Mouse (Mus musculus): Measurements from ENCODE around the gene Fpr2. TPM values are rescaled to one million over a fixed set of nuclear protein-coding genes. Genes with fewer than 3 reads are reported as not detected.

Gene Fpr2
- polyA plus RNA-seq, 1 experiment = 137 TPM

GRCm38 (mm10) chr17:17866801-17867469 is 20.7 kb upstream of the Fpr2 start:
- WGBS = 56% methylated on average over 11 of the region's 11 CpGs
- no peak overlapping the region for H3K4me3 ChIP-seq (replicated peaks; ENCODE audit: control insufficient read depth, low read depth, low read length)
- H3K4me1 ChIP-seq (ENCODE audit: control insufficient read depth, insufficient read depth, low read length) = peaks cover 3% of the 10 kb centered on the region
- TF ChIP-seq CTCF (IDR thresholded peaks at IDR 0.05; ENCODE audit: control insufficient read depth, insufficient read depth, low read length) (no peak), POLR2A (IDR thresholded peaks at IDR 0.05; ENCODE audit: borderline replicate concordance, control insufficient read depth, low read depth, low read length) (no peak)
- H3K27ac ChIP-seq (ENCODE audit: control insufficient read depth, insufficient read depth, low read depth, low read length, poor library complexity) = no peak overlapping the region

- no peaks in the 10 kb centered on the region; the same call in 1 of the 2 replicates for H3K4me1 ChIP-seq (ENCODE audit: control insufficient read depth, insufficient read depth, low read length)
- peak overlapping the region; percentile 16 for H3K4me3 ChIP-seq (replicated peaks; ENCODE audit: control insufficient read depth, low read depth, low read length)
- WGBS = 17% methylated on average over 2 of the region's 2 CpGs
- TF ChIP-seq POLR2A (IDR thresholded peaks at IDR 0.05; ENCODE audit: borderline replicate concordance, control insufficient read depth, low read depth, low read length) (no peak), CTCF (IDR thresholded peaks at IDR 0.05; ENCODE audit: control insufficient read depth, insufficient read depth, low read length) (no peak)
- H3K27ac ChIP-seq (ENCODE audit: control insufficient read depth, insufficient read depth, low read depth, low read length, poor library complexity) = peak overlapping the region; percentile 68; the same call in 1 of the 2 replicates
Measured at GRCm38 (mm10) chr17:17870892-17871550, 16.6 kb upstream of the Fpr2 start.

GRCm38 (mm10) chr17:17871697-17872096 is 15.9 kb upstream of the Fpr2 start:
- Histone ChIP-seq H3K4me1 (ENCODE audit: control insufficient read depth, insufficient read depth, low read length) (no peaks in the 10 kb centered on the region; the same call in 1 of the 2 replicates), H3K27ac (ENCODE audit: control insufficient read depth, insufficient read depth, low read depth, low read length, poor library complexity) (no peak overlapping the region), H3K4me3 (replicated peaks; ENCODE audit: control insufficient read depth, low read depth, low read length) (no peak overlapping the region)
- TF ChIP-seq POLR2A (IDR thresholded peaks at IDR 0.05; ENCODE audit: borderline replicate concordance, control insufficient read depth, low read depth, low read length) (no peak), CTCF (IDR thresholded peaks at IDR 0.05; ENCODE audit: control insufficient read depth, insufficient read depth, low read length) (no peak)
- WGBS = 8% methylated on average over 2 of the region's 2 CpGs

- no peak for TF ChIP-seq CTCF (IDR thresholded peaks at IDR 0.05; ENCODE audit: control insufficient read depth, insufficient read depth, low read length)
- no peak for TF ChIP-seq POLR2A (IDR thresholded peaks at IDR 0.05; ENCODE audit: borderline replicate concordance, control insufficient read depth, low read depth, low read length)
- Histone ChIP-seq H3K4me3 (replicated peaks; ENCODE audit: control insufficient read depth, low read depth, low read length) (no peak overlapping the region), H3K4me1 (ENCODE audit: control insufficient read depth, insufficient read depth, low read length) (no peaks in the 10 kb centered on the region; the same call in 1 of the 2 replicates), H3K27ac (ENCODE audit: control insufficient read depth, insufficient read depth, low read depth, low read length, poor library complexity) (no peak overlapping the region)
- WGBS = 65% methylated on average over 1 of the region's 1 CpGs
Measured at GRCm38 (mm10) chr17:17879347-17879746, 8.3 kb upstream of the Fpr2 start.

GRCm38 (mm10) chr17:17882672-17883071 is 5.0 kb upstream of the Fpr2 start:
- H3K4me3 ChIP-seq (replicated peaks; ENCODE audit: control insufficient read depth, low read depth, low read length) = peak overlapping the region; percentile 71
- H3K4me1 ChIP-seq (ENCODE audit: control insufficient read depth, insufficient read depth, low read length) = no peaks in the 10 kb centered on the region; the same call in 1 of the 2 replicates
- 50% methylated on average over 3 of the region's 3 CpGs for WGBS
- H3K27ac ChIP-seq (ENCODE audit: control insufficient read depth, insufficient read depth, low read depth, low read length, poor library complexity) = peak overlapping the region; percentile 70; the same call in 1 of the 2 replicates
- TF ChIP-seq POLR2A (IDR thresholded peaks at IDR 0.05; ENCODE audit: borderline replicate concordance, control insufficient read depth, low read depth, low read length) (no peak), CTCF (IDR thresholded peaks at IDR 0.05; ENCODE audit: control insufficient read depth, insufficient read depth, low read length) (no peak)

- Histone ChIP-seq H3K27ac (ENCODE audit: control insufficient read depth, insufficient read depth, low read depth, low read length, poor library complexity) (peak within 1 kb of the TSS; percentile 70; the same call in 1 of the 2 replicates), H3K4me3 (replicated peaks; ENCODE audit: control insufficient read depth, low read depth, low read length) (peak within 1 kb of the TSS; percentile 71), H3K4me1 (ENCODE audit: control insufficient read depth, insufficient read depth, low read length) (no peaks in the 10 kb centered on the region; the same call in 1 of the 2 replicates)
- no peak for TF ChIP-seq POLR2A (IDR thresholded peaks at IDR 0.05; ENCODE audit: borderline replicate concordance, control insufficient read depth, low read depth, low read length)
- TF ChIP-seq CTCF (IDR thresholded peaks at IDR 0.05; ENCODE audit: control insufficient read depth, insufficient read depth, low read length) = no peak
- WGBS = 58% methylated on average over 1 of the region's 1 CpGs
Measured at GRCm38 (mm10) chr17:17883840-17884239, 3.8 kb upstream of the Fpr2 start, which contains the start of gene Fpr1. Gene Fpr1, minus strand, starts transcription at chr17:17883940.

GRCm38 (mm10) chr17:17889732-17890425 is 2.3 kb downstream of the Fpr2 start:
- TF ChIP-seq CTCF (IDR thresholded peaks at IDR 0.05; ENCODE audit: control insufficient read depth, insufficient read depth, low read length) = no peak
- TF ChIP-seq POLR2A (IDR thresholded peaks at IDR 0.05; ENCODE audit: borderline replicate concordance, control insufficient read depth, low read depth, low read length) = no peak
- no peak overlapping the region for H3K27ac ChIP-seq (ENCODE audit: control insufficient read depth, insufficient read depth, low read depth, low read length, poor library complexity)
- H3K4me3 ChIP-seq (replicated peaks; ENCODE audit: control insufficient read depth, low read depth, low read length) = no peak overlapping the region
- H3K4me1 ChIP-seq (ENCODE audit: control insufficient read depth, insufficient read depth, low read length) = no peaks in the 10 kb centered on the region; the same call in 1 of the 2 replicates
- 43% methylated on average over 2 of the region's 2 CpGs for WGBS

GRCm38 (mm10) chr17:17896039-17896438 is 8.4 kb downstream of the Fpr2 start:
- TF ChIP-seq CTCF (IDR thresholded peaks at IDR 0.05; ENCODE audit: control insufficient read depth, insufficient read depth, low read length) (0 out of 2 replicates have a peak, but pooled peaks have one; percentile 3), POLR2A (IDR thresholded peaks at IDR 0.05; ENCODE audit: borderline replicate concordance, control insufficient read depth, low read depth, low read length) (no peak)
- 2% methylated on average over 4 of the region's 4 CpGs for WGBS
- Histone ChIP-seq H3K27ac (ENCODE audit: control insufficient read depth, insufficient read depth, low read depth, low read length, poor library complexity) (no peak overlapping the region), H3K4me1 (ENCODE audit: control insufficient read depth, insufficient read depth, low read length) (no peaks in the 10 kb centered on the region; the same call in 1 of the 2 replicates), H3K4me3 (replicated peaks; ENCODE audit: control insufficient read depth, low read depth, low read length) (no peak overlapping the region)
